Mouse (Mus musculus) neural tube, embryonic 15.5 days (tissue): ENCODE measurements around the gene Olfr172. TPM values are rescaled to one million over a fixed set of nuclear protein-coding genes. Genes with fewer than 3 reads are reported as not detected.
A peak's percentile ranks its signal among the peaks of the same experiment; 100 is the strongest.

Experiments used
- ATAC-seq: fragments of 200-750 bp; cut with Nextera tagmentation; 2 replicates; pipeline ENCODE4 v1.8.0; 2017; ENCODE audit warnings: mild to moderate bottlenecking, moderate TSS enrichment, moderate library complexity; ENCODE audit not compliant: low FRiP score
- H3K27ac ChIP-seq: fragments of 300-500 bp; sonication (generic); replicated peaks from 2 replicates; pipeline ENCODE4 v1.5.1; 2015; ENCODE audit warnings: mild to moderate bottlenecking, inconsistent platforms
- H3K27me3 ChIP-seq: fragments of 300-500 bp; sonication (generic); replicated peaks from 2 replicates; pipeline ENCODE4 v1.6.1; 2015; ENCODE audit warnings: inconsistent platforms
- H3K36me3 ChIP-seq: fragments of 300-500 bp; sonication (generic); 2 replicates; pipeline ENCODE4 v1.6.1; 2015; ENCODE audit warnings: inconsistent platforms
- H3K4me1 ChIP-seq: fragments of 300-500 bp; sonication (generic); 2 replicates; pipeline ENCODE4 v1.6.1; 2015; ENCODE audit warnings: inconsistent platforms
- H3K4me2 ChIP-seq: fragments of 300-500 bp; sonication (generic); 2 replicates; pipeline ENCODE4 v1.6.1; 2015; ENCODE audit warnings: inconsistent platforms, mild to moderate bottlenecking, moderate library complexity
- H3K4me3 ChIP-seq: fragments of 300-500 bp; sonication (generic); replicated peaks from 2 replicates; pipeline ENCODE4 v1.5.1; 2015; ENCODE audit warnings: mild to moderate bottlenecking, inconsistent platforms
- H3K9ac ChIP-seq: fragments of 300-500 bp; sonication (generic); replicated peaks from 2 replicates; pipeline ENCODE4 v1.6.1; 2015; ENCODE audit warnings: mild to moderate bottlenecking, inconsistent platforms
- H3K9me3 ChIP-seq: fragments of 300-500 bp; sonication (generic); replicated peaks from 2 replicates; pipeline ENCODE4 v1.6.1; 2016; ENCODE audit warnings: inconsistent platforms
- WGBS: fragments of 180-500 bp; shearing (Covaris S2); methylation state at CpG from one replicate; pipeline ENCODE4 v1.1.7; 2015; ENCODE audit warnings: mixed read lengths; 5-methylcytosine and 5-hydroxymethylcytosine counted together
- polyA plus RNA-seq: library from polyadenylated mRNA; unstranded; fragments of >200 nt; fragmentation: Nextera tagmentation; extraction: Ambion mirVana; gene quantifications from 2 replicates; pipeline ENCODE4 v1.2.1, GENCODE M21; 2015

The Olfr172 gene
- polyA plus RNA-seq = not detected in 2 replicates

- H3K4me2 ChIP-seq = no peak within 1 kb of the TSS
- no peaks in the 10 kb centered on the region for H3K4me1 ChIP-seq
- no peaks in the 10 kb centered on the region for H3K27me3 ChIP-seq
- H3K27ac ChIP-seq = no peak within 1 kb of the TSS
- H3K9me3 ChIP-seq = no peaks in the 10 kb centered on the region
- 77% methylated on average over 1 of the region's 1 CpGs for WGBS
- H3K9ac ChIP-seq = no peak within 1 kb of the TSS
- no peaks in the 10 kb centered on the region for H3K36me3 ChIP-seq
- no peak for ATAC-seq
- H3K4me3 ChIP-seq = no peak within 1 kb of the TSS
Observed at GRCm38 (mm10) chr16:58763076-58763475, at the start of gene Olfr172. TSS of gene Olfr172 (minus strand) at chr16:58763176.

DNA sequence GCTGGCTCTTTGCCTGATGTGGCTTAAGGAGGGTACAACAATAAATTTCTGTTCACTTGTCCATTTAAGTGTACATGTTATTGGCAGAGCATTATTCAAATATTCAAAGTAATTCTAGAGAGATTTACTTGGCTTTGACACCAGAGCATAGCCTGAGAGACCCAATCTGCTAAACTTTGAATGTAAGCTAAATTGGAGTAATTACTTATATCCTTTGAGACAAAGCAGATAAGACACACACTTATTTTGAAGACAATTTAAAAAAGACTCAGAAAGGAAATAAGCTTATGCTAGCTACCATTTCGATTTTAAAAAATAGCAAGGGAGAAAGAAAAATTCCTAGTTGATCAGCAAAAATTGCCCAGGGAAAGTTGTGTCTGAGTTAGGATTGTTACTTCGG, 37.2 kb upstream of the Olfr172 start, which contains the start of gene Olfr173:
Olfr173 (minus strand) TSS at position 101 of the 400 bp plus-strand sequence.
- no peaks in the 10 kb centered on the region for H3K36me3 ChIP-seq
- no peaks in the 10 kb centered on the region for H3K9me3 ChIP-seq
- H3K27ac ChIP-seq = no peak within 1 kb of the TSS
- no peak within 1 kb of the TSS for H3K9ac ChIP-seq
- H3K4me3 ChIP-seq = no peak within 1 kb of the TSS
- no peak for ATAC-seq
- H3K27me3 ChIP-seq = no peaks in the 10 kb centered on the region
- H3K4me1 ChIP-seq = no peaks in the 10 kb centered on the region
- 75% methylated on average over 2 of the region's 2 CpGs for WGBS
- H3K4me2 ChIP-seq = no peak within 1 kb of the TSS

- H3K4me3 ChIP-seq = no peak overlapping the region
- no peak overlapping the region for H3K27ac ChIP-seq
- no peak overlapping the region for H3K4me2 ChIP-seq
- H3K4me1 ChIP-seq = no peaks in the 10 kb centered on the region
- no peaks in the 10 kb centered on the region for H3K36me3 ChIP-seq
- no peaks in the 10 kb centered on the region for H3K27me3 ChIP-seq
- no peaks in the 10 kb centered on the region for H3K9me3 ChIP-seq
- no peak overlapping the region for H3K9ac ChIP-seq
- ATAC-seq = no peak
Observed at GRCm38 (mm10) chr16:58756191-58756590, 6.8 kb downstream of the Olfr172 start.

DNA sequence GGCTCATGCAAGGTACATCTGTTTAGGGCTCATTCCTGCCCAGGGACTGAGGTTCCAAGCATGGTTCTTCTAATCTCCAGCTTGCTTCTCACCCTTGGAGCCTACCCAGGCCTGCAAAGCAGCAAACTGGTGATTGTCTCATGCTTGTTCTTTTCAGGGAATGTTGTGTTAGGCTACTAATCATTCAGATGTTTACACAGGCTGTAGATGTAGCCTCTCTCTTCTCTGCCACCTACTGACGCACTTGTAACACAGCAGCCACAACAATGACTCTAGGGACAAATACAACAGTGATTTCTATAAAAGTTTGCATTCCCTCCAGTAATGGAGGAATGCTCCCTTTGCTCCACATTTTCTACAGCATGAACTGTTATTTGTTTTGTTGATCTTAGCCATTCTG, 11.7 kb downstream of the Olfr172 start:
- 42% methylated on average over 1 of the region's 1 CpGs for WGBS
- no peak for ATAC-seq
- Histone ChIP-seq H3K36me3 (no peaks in the 10 kb centered on the region), H3K4me1 (no peaks in the 10 kb centered on the region), H3K9ac (no peak overlapping the region), H3K4me2 (no peak overlapping the region), H3K4me3 (no peak overlapping the region), H3K9me3 (no peaks in the 10 kb centered on the region), H3K27me3 (no peaks in the 10 kb centered on the region), H3K27ac (no peak overlapping the region)

DNA sequence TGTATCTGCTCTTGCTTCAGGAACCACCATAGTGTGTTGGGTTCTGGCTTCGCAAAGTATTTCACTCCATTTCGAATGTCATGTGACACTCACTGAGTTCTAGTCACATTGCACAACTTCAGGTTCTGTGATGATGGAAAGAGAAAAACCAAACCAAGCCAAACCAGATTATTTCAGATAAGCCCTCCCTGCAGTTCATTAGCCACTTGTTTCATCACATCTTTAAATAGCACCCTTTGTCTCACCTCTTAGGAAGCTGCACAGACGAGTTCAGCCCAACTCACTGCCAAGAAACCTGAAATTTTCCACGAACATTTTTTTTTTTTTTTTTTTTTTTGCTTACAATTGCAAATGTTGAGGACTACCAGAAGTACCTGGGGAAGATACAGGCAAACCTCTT, 16.3 kb downstream of the Olfr172 start:
- Histone ChIP-seq H3K27ac (no peak overlapping the region), H3K4me3 (no peak overlapping the region), H3K9ac (no peak overlapping the region), H3K36me3 (no peaks in the 10 kb centered on the region), H3K4me2 (no peak overlapping the region), H3K4me1 (no peaks in the 10 kb centered on the region), H3K27me3 (no peaks in the 10 kb centered on the region), H3K9me3 (no peaks in the 10 kb centered on the region)
- no peak for ATAC-seq
- 77% methylated on average over 4 of the region's 4 CpGs for WGBS

DNA sequence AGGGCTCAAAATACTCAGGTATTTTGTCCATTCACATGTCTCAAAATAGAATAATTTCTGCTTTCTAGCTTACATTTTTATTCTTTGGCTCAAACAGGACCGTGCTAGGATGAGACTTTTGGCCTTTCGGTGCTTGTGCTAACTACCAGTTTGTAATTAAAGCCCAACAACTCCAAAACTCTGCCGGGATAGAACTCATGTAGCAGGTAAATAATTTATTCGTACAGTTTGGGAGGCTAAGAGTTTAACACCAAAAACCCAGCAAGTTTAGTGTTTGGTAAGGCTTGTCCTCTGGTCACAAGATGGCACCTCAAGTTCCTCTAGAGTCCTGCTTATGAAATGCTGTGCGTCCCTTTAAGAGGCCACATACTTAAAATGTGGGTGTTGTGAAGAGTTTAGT, 22.2 kb downstream of the Olfr172 start:
- Histone ChIP-seq H3K36me3 (peaks cover 1% of the 10 kb centered on the region; the same call in 1 of the 2 replicates), H3K4me2 (no peak overlapping the region), H3K9ac (no peak overlapping the region), H3K4me1 (no peaks in the 10 kb centered on the region), H3K9me3 (no peaks in the 10 kb centered on the region), H3K27me3 (no peaks in the 10 kb centered on the region), H3K27ac (no peak overlapping the region), H3K4me3 (no peak overlapping the region)
- 93% methylated on average over 5 of the region's 5 CpGs for WGBS
- ATAC-seq = no peak

DNA sequence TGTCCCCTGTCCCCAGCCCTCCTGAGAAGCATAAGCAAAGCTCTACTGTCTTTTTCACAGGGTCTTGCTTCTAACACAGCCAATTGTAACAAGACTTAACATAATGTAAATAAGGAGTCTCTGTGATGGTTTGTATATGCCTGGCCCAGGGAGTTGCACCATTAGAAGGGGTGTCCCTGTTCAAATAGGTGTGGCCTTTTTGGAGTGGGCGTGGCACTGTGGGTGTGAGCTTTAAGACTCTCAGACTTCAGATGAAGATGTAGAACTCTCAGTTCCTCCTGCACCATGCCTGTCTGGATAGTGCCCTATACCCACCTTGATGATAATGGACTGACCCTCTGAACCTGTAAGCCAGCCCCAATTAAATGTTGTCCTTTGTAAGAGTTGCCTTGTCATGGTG, 24.2 kb downstream of the Olfr172 start:
- ATAC-seq = no peak
- H3K36me3 ChIP-seq = peaks cover 17% of the 10 kb centered on the region
- H3K9ac ChIP-seq = no peak overlapping the region
- no peaks in the 10 kb centered on the region for H3K9me3 ChIP-seq
- H3K4me3 ChIP-seq = no peak overlapping the region
- no peaks in the 10 kb centered on the region for H3K27me3 ChIP-seq
- 94% methylated on average over 1 of the region's 1 CpGs for WGBS
- H3K4me2 ChIP-seq = no peak overlapping the region
- H3K4me1 ChIP-seq = no peaks in the 10 kb centered on the region
- no peak overlapping the region for H3K27ac ChIP-seq

- H3K36me3 ChIP-seq = peaks cover 21% of the 10 kb centered on the region
- H3K9ac ChIP-seq = no peak overlapping the region
- no peaks in the 10 kb centered on the region for H3K9me3 ChIP-seq
- 82% methylated on average over 4 of the region's 4 CpGs for WGBS
- no peaks in the 10 kb centered on the region for H3K27me3 ChIP-seq
- no peak overlapping the region for H3K27ac ChIP-seq
- H3K4me1 ChIP-seq = no peaks in the 10 kb centered on the region
- H3K4me2 ChIP-seq = no peak overlapping the region
- no peak overlapping the region for H3K4me3 ChIP-seq
- ATAC-seq = no peak
Observed at GRCm38 (mm10) chr16:58738205-58738604, 24.8 kb downstream of the Olfr172 start.

GRCm38 (mm10) chr16:58728176-58728671, 34.8 kb downstream of the Olfr172 start:
- H3K9ac ChIP-seq = peak overlapping the region; percentile 82
- peak overlapping the region; percentile 86 for H3K27ac ChIP-seq
- peak; percentile 91 for ATAC-seq
- peaks cover 26% of the 10 kb centered on the region for H3K36me3 ChIP-seq
- peaks cover 11% of the 10 kb centered on the region for H3K4me1 ChIP-seq
- no peaks in the 10 kb centered on the region for H3K27me3 ChIP-seq
- H3K4me3 ChIP-seq = peak overlapping the region; percentile 75
- H3K4me2 ChIP-seq = peak overlapping the region; percentile 67
- H3K9me3 ChIP-seq = no peaks in the 10 kb centered on the region
- WGBS = under 1% methylated on average over 24 of the region's 31 CpGs

GRCm38 (mm10) chr16:58727477-58728131, 35.4 kb downstream of the Olfr172 start, which contains the start of gene Cldnd1:
TSS of gene Cldnd1 (plus strand) at chr16:58727910.
- Histone ChIP-seq H3K27ac (peak within 1 kb of the TSS; percentile 86), H3K9me3 (no peaks in the 10 kb centered on the region), H3K4me2 (peak within 1 kb of the TSS; percentile 67), H3K36me3 (peaks cover 22% of the 10 kb centered on the region), H3K27me3 (no peaks in the 10 kb centered on the region), H3K9ac (peak within 1 kb of the TSS; percentile 82), H3K4me1 (peaks cover 11% of the 10 kb centered on the region), H3K4me3 (peak within 1 kb of the TSS; percentile 75)
- ATAC-seq = peak; percentile 100
- WGBS = 2% methylated on average over 34 of the region's 35 CpGs

DNA sequence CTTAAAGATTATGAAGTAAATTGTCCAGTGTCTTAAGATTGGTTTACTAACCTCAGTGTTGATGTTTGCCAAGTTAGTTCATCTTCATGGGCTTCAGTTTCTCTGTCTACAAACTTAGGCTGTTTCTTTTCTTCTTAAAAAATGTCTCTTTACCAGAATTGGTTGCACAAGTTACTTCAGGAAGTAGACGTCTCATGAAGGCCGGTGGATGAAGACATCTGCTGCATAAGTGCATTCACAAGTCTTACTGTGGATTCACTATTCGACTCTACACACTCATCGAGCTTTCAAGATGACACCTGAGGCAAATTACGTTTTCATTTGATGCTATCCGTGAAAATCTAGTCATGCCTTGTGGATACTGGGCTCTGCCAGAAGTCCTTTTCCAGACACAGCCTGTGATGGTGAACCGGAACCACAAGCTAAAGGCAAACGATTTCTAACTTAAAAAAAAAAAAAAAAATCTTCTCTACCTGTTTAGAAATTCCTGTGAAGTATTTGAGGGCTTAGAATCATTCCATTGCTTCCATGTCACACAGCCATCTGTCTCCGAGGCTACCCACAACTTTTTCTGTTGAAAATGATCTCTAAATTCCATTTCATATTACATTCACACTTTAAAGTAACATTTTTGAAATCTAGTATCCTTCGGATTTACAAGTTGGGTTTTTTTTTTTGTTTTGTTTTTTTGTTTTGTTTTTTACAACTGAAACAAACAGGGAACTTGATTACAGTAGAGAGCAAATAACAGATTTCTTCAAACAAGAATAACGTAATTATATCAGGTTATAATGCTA, 36.1 kb downstream of the Olfr172 start:
- H3K9ac ChIP-seq = no peak overlapping the region
- peaks cover 11% of the 10 kb centered on the region for H3K4me1 ChIP-seq
- peaks cover 14% of the 10 kb centered on the region for H3K36me3 ChIP-seq
- H3K9me3 ChIP-seq = no peaks in the 10 kb centered on the region
- H3K4me3 ChIP-seq = peak overlapping the region; percentile 75; the same call in 1 of the 2 replicates
- no peak overlapping the region for H3K27ac ChIP-seq
- H3K27me3 ChIP-seq = no peaks in the 10 kb centered on the region
- peak overlapping the region; percentile 67 for H3K4me2 ChIP-seq
- WGBS = 83% methylated on average over 11 of the region's 11 CpGs
- no peak for ATAC-seq

- 91% methylated on average over 2 of the region's 2 CpGs for WGBS
- Histone ChIP-seq H3K4me3 (no peak overlapping the region), H3K36me3 (no peaks in the 10 kb centered on the region), H3K4me1 (no peaks in the 10 kb centered on the region), H3K9me3 (no peaks in the 10 kb centered on the region), H3K27ac (no peak overlapping the region), H3K27me3 (no peaks in the 10 kb centered on the region), H3K9ac (no peak overlapping the region), H3K4me2 (no peak overlapping the region)
- ATAC-seq = no peak
Observed at GRCm38 (mm10) chr16:58722292-58722691, 40.7 kb downstream of the Olfr172 start.
